Mouse (Mus musculus): ENCODE results near the gene Gpr146. TPM values are rescaled to one million over a fixed set of nuclear protein-coding genes. Genes with fewer than 3 reads are reported as not detected.

The Gpr146 gene
- polyA plus RNA-seq, 1 experiment from 2014 or later: 14.7 TPM

- Histone ChIP-seq H3K4me1 (replicated peaks) (peaks cover 11% of the 10 kb centered on the region), H3K36me3 (no peaks in the 10 kb centered on the region), H3K4me3 (no peak overlapping the region), H3K4me2 (no peak overlapping the region), H3K27ac (no peak overlapping the region), H3K27me3 (peaks cover 18% of the 10 kb centered on the region), H3K9me3 (replicated peaks) (no peaks in the 10 kb centered on the region), H3K9ac (no peak overlapping the region)
- no peak for ATAC-seq (replicated peaks; ENCODE audit: insufficient number of reproducible peaks, insufficient read depth, low FRiP score, low read depth)
- WGBS: 53% methylated on average over 2 of the region's 2 CpGs
These were observed 18.8 kb upstream of the Gpr146 start for GRCm38 (mm10) chr5:139358653-139359052.

DNA sequence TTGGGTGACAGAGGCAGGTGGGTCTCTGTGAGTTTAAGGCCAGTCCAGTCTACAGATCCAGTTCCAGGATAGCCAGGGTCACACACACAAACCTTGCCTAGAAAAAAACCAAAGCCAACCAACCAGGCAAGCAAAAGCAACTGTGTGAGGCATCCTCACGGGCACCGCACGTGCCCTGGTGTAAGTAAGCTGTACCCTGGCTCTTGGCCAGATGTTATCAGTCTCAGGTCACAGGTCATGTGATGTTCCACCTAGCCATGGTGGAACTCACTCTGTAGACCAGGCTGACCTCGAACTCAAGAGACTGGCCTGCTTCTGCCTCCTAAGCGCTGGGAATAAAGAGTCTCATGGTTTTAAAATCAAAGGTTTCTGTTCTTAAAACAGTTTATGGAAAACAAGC lies 18.3 kb upstream of the Gpr146 start:
- no peak for ATAC-seq (replicated peaks; ENCODE audit: insufficient number of reproducible peaks, insufficient read depth, low FRiP score, low read depth)
- no peak overlapping the region for H3K27ac ChIP-seq
- peaks cover 13% of the 10 kb centered on the region for H3K4me1 ChIP-seq (replicated peaks)
- H3K27me3 ChIP-seq: peaks cover 13% of the 10 kb centered on the region
- WGBS: 86% methylated on average over 5 of the region's 5 CpGs
- no peaks in the 10 kb centered on the region for H3K9me3 ChIP-seq (replicated peaks)
- no peaks in the 10 kb centered on the region for H3K36me3 ChIP-seq
- H3K9ac ChIP-seq: no peak overlapping the region
- no peak overlapping the region for H3K4me2 ChIP-seq
- no peak overlapping the region for H3K4me3 ChIP-seq

- no peak overlapping the region for H3K4me2 ChIP-seq
- ATAC-seq (replicated peaks; ENCODE audit: insufficient number of reproducible peaks, insufficient read depth, low FRiP score, low read depth): 0 out of 2 replicates have a peak, but pooled peaks have one; percentile 1
- 66% methylated on average over 7 of the region's 7 CpGs for WGBS
- no peaks in the 10 kb centered on the region for H3K27me3 ChIP-seq
- H3K9me3 ChIP-seq (replicated peaks): no peaks in the 10 kb centered on the region
- H3K36me3 ChIP-seq: no peaks in the 10 kb centered on the region
- H3K4me1 ChIP-seq (replicated peaks): peaks cover 14% of the 10 kb centered on the region
- H3K27ac ChIP-seq: no peak overlapping the region
- H3K4me3 ChIP-seq: no peak overlapping the region
- no peak overlapping the region for H3K9ac ChIP-seq
These were observed 13.6 kb upstream of the Gpr146 start for GRCm38 (mm10) chr5:139363858-139364257.

DNA sequence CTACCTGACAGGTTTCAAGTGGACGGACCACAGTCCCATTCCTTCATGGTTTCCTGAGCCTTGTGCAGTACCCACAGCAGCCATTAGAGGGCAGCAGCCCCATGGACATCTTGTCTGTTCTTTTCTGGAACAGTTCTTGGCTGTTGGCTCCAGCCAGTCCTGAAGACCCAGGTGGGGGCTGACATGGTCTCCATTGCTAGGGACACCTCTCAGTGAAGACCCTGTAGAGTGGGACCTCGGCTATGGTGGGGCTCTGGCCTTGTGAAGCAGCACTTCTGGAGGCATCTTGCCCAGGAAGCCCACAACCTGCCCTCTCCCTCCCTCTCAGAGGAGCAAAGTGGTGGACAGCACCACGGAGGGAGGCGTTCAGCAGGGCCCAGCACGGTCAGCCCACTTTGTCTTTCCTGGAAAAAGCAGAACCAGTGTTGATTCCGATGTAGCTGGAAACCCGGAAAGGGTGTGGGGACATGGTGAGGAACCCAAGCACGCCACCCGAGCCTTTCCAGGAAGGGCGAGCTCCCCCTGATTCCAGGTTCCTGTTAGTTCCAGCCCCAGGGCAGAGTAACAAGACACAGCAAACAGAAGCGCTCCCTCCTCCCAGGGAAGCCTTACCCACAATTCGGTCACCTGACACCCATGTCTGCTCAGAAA lies 13.1 kb upstream of the Gpr146 start:
- Histone ChIP-seq H3K9ac (no peak overlapping the region), H3K27me3 (no peaks in the 10 kb centered on the region), H3K4me1 (replicated peaks) (peaks cover 14% of the 10 kb centered on the region), H3K4me2 (0 out of 2 replicates have a peak overlapping the region, but pooled peaks have one; percentile 18), H3K27ac (peak overlapping the region; percentile 45; the same call in 1 of the 2 replicates), H3K9me3 (replicated peaks) (no peaks in the 10 kb centered on the region), H3K4me3 (no peak overlapping the region), H3K36me3 (no peaks in the 10 kb centered on the region)
- peak; percentile 56 for ATAC-seq (replicated peaks; ENCODE audit: insufficient number of reproducible peaks, insufficient read depth, low FRiP score, low read depth)
- WGBS: 34% methylated on average over 12 of the region's 12 CpGs

- Histone ChIP-seq H3K9me3 (replicated peaks) (no peaks in the 10 kb centered on the region), H3K27ac (peak overlapping the region; percentile 45; the same call in 1 of the 2 replicates), H3K4me2 (no peak overlapping the region), H3K4me1 (replicated peaks) (peaks cover 14% of the 10 kb centered on the region), H3K9ac (no peak overlapping the region), H3K4me3 (no peak overlapping the region), H3K27me3 (no peaks in the 10 kb centered on the region), H3K36me3 (no peaks in the 10 kb centered on the region)
- no peak for ATAC-seq (replicated peaks; ENCODE audit: insufficient number of reproducible peaks, insufficient read depth, low FRiP score, low read depth)
- 31% methylated on average over 5 of the region's 5 CpGs for WGBS
These were observed 12.5 kb upstream of the Gpr146 start for GRCm38 (mm10) chr5:139364911-139365571.

GRCm38 (mm10) chr5:139365827-139366226 lies 11.7 kb upstream of the Gpr146 start:
- no peak overlapping the region for H3K27ac ChIP-seq
- H3K36me3 ChIP-seq: no peaks in the 10 kb centered on the region
- H3K4me2 ChIP-seq: no peak overlapping the region
- H3K4me1 ChIP-seq (replicated peaks): peaks cover 20% of the 10 kb centered on the region
- no peak overlapping the region for H3K4me3 ChIP-seq
- H3K9ac ChIP-seq: no peak overlapping the region
- no peaks in the 10 kb centered on the region for H3K27me3 ChIP-seq
- no peaks in the 10 kb centered on the region for H3K9me3 ChIP-seq (replicated peaks)
- 59% methylated on average over 1 of the region's 1 CpGs for WGBS
- ATAC-seq (replicated peaks; ENCODE audit: insufficient number of reproducible peaks, insufficient read depth, low FRiP score, low read depth): no peak

DNA sequence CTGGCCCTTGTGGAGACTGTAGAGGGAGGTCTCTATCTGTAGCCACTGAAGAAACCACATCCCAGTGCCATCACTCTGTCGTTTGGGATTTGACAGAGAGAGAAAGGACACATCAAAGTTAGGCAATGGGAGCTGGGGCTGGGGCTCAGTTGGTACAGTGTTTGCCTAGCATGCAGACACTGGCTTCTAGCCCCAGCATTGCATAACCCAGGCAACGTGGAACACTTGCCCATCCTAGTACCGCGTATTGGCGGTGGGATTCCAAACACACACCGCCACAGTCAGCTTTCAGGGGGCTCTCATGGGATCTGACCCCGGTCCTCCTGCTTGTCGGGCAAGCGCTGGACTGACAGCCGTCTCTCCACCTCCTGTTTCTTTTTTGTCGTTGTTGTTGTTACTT lies 11.0 kb upstream of the Gpr146 start:
- no peaks in the 10 kb centered on the region for H3K9me3 ChIP-seq (replicated peaks)
- H3K9ac ChIP-seq: no peak overlapping the region
- H3K36me3 ChIP-seq: no peaks in the 10 kb centered on the region
- no peak overlapping the region for H3K27ac ChIP-seq
- no peak overlapping the region for H3K4me2 ChIP-seq
- H3K4me3 ChIP-seq: no peak overlapping the region
- 74% methylated on average over 11 of the region's 11 CpGs for WGBS
- ATAC-seq (replicated peaks; ENCODE audit: insufficient number of reproducible peaks, insufficient read depth, low FRiP score, low read depth): no peak
- peaks cover 26% of the 10 kb centered on the region for H3K4me1 ChIP-seq (replicated peaks)
- H3K27me3 ChIP-seq: no peaks in the 10 kb centered on the region

DNA sequence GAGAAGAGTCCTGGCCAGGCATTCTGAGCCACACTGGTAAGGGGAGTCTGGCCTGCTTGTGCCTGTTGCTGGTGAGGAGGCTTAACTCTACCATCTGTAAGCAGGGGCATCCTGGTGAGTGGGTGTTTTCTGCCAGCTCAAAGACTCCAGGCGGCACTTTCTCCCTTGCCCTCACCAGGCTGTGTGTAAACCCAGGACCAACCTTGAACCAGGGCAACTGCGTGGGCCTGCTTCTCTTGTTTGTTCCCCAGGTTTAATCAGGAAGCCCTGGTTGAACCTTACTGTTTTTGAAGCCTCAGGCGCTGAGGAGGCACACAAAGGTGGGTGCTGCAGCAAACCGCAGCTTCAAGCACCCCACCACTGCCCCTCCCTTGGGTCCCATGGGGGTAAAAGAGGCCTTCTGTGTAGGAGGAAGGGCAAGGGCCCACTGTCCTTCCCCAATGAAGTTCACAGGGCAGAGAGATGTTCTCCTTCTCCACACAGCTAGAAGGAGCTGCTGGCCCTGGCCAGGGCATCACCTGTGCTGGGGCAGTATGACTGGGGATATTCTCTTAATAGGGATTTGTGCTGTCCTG lies 9.5 kb upstream of the Gpr146 start:
- Histone ChIP-seq H3K4me3 (no peak overlapping the region), H3K27ac (no peak overlapping the region), H3K4me1 (replicated peaks) (peaks cover 38% of the 10 kb centered on the region), H3K9ac (no peak overlapping the region), H3K9me3 (replicated peaks) (no peaks in the 10 kb centered on the region), H3K4me2 (no peak overlapping the region), H3K27me3 (no peaks in the 10 kb centered on the region), H3K36me3 (no peaks in the 10 kb centered on the region)
- WGBS: 88% methylated on average over 4 of the region's 4 CpGs
- no peak for ATAC-seq (replicated peaks; ENCODE audit: insufficient number of reproducible peaks, insufficient read depth, low FRiP score, low read depth)

DNA sequence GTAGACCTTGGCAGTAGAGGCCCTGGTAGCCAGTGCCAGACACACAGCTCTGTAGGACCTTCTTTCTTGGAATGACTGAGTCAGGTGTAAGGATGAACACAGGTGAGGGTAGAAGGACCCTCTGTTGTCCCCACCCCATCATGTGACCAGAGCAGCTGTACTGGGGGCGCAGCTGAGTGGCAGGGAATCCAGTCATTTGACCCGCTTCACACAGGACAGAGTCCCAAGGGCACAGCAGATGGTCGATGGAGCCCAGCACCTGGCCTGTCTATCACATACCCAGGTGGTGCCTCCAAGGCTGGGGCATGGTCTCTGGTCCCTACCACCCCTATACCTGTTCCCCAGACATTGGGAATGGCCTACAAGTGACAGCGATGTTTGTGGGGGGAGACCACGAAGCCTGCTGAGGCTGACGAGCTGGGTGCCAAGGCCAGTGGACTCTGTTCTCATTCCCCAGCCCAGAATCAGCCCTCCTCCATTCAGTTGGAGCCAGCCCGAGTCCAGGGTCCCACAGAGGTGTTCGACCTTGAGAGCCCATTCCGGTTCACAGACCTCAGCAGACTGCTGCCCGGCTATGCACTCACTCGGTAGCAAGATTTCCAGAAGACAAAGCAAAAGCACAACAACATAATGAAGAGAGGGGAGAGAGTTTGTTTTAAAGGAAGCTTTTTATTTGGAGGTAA lies 8.7 kb upstream of the Gpr146 start:
- Histone ChIP-seq H3K27ac (no peak overlapping the region), H3K9me3 (replicated peaks) (no peaks in the 10 kb centered on the region), H3K27me3 (no peaks in the 10 kb centered on the region), H3K36me3 (no peaks in the 10 kb centered on the region), H3K4me3 (no peak overlapping the region), H3K9ac (no peak overlapping the region), H3K4me2 (no peak overlapping the region), H3K4me1 (replicated peaks) (peaks cover 42% of the 10 kb centered on the region)
- no peak for ATAC-seq (replicated peaks; ENCODE audit: insufficient number of reproducible peaks, insufficient read depth, low FRiP score, low read depth)
- WGBS: 84% methylated on average over 11 of the region's 11 CpGs

GRCm38 (mm10) chr5:139370336-139370735 lies 7.2 kb upstream of the Gpr146 start:
- Histone ChIP-seq H3K4me3 (no peak overlapping the region; the same call in 1 of the 2 replicates), H3K27me3 (no peaks in the 10 kb centered on the region), H3K4me1 (replicated peaks) (peaks cover 28% of the 10 kb centered on the region), H3K36me3 (no peaks in the 10 kb centered on the region), H3K27ac (no peak overlapping the region), H3K4me2 (peak overlapping the region; percentile 89; the same call in 1 of the 2 replicates), H3K9ac (0 out of 2 replicates have a peak overlapping the region, but pooled peaks have one; percentile 37), H3K9me3 (replicated peaks) (no peaks in the 10 kb centered on the region)
- no peak for ATAC-seq (replicated peaks; ENCODE audit: insufficient number of reproducible peaks, insufficient read depth, low FRiP score, low read depth)
- 60% methylated on average over 6 of the region's 6 CpGs for WGBS

DNA sequence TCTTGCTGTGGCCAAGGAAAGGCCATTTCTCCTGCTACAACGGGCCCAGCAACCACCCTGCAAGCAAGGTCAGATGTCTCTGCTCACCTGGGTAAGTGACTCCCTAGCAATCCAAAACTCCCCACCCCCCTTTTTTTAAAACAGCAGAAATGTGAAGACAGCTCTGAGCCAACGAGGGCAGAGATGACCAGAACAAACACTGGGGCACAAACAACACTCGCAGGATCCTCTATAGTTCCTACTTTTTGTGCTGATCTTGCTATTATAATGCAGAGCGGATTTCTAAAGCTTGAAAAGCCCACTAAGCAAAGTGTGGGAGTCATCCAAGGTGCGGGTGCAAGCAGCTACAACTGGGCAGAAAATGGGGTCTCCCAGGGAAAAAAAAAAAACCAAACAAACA lies 6.4 kb upstream of the Gpr146 start:
- no peak for ATAC-seq (replicated peaks; ENCODE audit: insufficient number of reproducible peaks, insufficient read depth, low FRiP score, low read depth)
- peaks cover 27% of the 10 kb centered on the region for H3K4me1 ChIP-seq (replicated peaks)

More for the DNA sequence above, 6.4 kb upstream of the Gpr146 start:
- peak overlapping the region; percentile 84 for H3K9ac ChIP-seq
- no peaks in the 10 kb centered on the region for H3K9me3 ChIP-seq (replicated peaks)
- 67% methylated on average over 5 of the region's 5 CpGs for whole genome bisulfite sequencing
- H3K27ac ChIP-seq: peak overlapping the region; percentile 86
- H3K4me2 ChIP-seq: peak overlapping the region; percentile 89
- H3K27me3 ChIP-seq: no peaks in the 10 kb centered on the region
- no peaks in the 10 kb centered on the region for H3K36me3 ChIP-seq
- peak overlapping the region; percentile 72 for H3K4me3 ChIP-seq

All from heart, embryonic 15.5 days (tissue).